Mouse (Mus musculus) induced T-regulatory cell, adult 2 months (primary cell): ENCODE data around the gene Fbxo40.

Experiments
- DNase-seq: peaks from one replicate; pipeline ENCODE4 v3.0.0-alpha.2; 2012; ENCODE audit warnings: low read depth

The Fbxo40 gene

GRCm38 (mm10) chr16:36921067-36921613 lies 69.1 kb downstream of the Fbxo40 start:
- no peak for DNase-seq

- DNase-seq = no peak
Measured at GRCm38 (mm10) chr16:36920410-36920809, 69.9 kb downstream of the Fbxo40 start.

GRCm38 (mm10) chr16:36918505-36918904 lies 71.8 kb downstream of the Fbxo40 start:
- DNase-seq = no peak

- no peak for DNase-seq
Measured at GRCm38 (mm10) chr16:36914195-36914594, 76.1 kb downstream of the Fbxo40 start.
